8 mouse cellular contexts compared by ENCODE assay signal in genomic region chr4:134129482-134129881, GRCm38 (mm10). TPM values are rescaled to one million over a fixed set of nuclear protein-coding genes. Genes with fewer than 3 reads are reported as not detected.
DNase-seq lines count a peak whose midpoint lies in the region; ATAC-seq and TF ChIP-seq lines count a peak whose summit lies in the region.

No protein-coding gene starts in this region.

- TF ChIP-seq CTCF in left cerebral cortex, adult 2 months (IDR thresholded peaks at IDR 0.05), result no peak
- no peak for TF ChIP-seq CTCF in kidney, postnatal 0 days (IDR thresholded peaks at IDR 0.05; ENCODE audit: low read depth)

- ATAC-seq in embryonic facial prominence, embryonic 14.5 days (ENCODE audit: low read depth), result no peak
- no peak for ATAC-seq in kidney, postnatal 0 days (replicated peaks; ENCODE audit: low FRiP score, low read depth)

- WGBS in embryonic facial prominence, embryonic 14.5 days, result 49% methylated on average over 6 of the region's 6 CpGs
- 27% methylated on average over 6 of the region's 6 CpGs for WGBS in kidney, postnatal 0 days

- intact Hi-C loops in left cerebral cortex, adult 2 months (cut with DNase I), result no loop called here
- intact Hi-C loops in left cerebral cortex, postnatal 4 days (cut with DNase I), result no loop called here

- H3K9me3 ChIP-seq in embryonic facial prominence, embryonic 14.5 days (ENCODE audit: control insufficient read depth, low read length), result no peaks in the 10 kb centered on the region
- H3K9me3 ChIP-seq in kidney, postnatal 0 days (replicated peaks; ENCODE audit: low read length), result no peaks in the 10 kb centered on the region
- H3K9me3 ChIP-seq in megakaryocyte, embryonic 14.5 days, result no peaks in the 10 kb centered on the region

- peaks cover 11% of the 10 kb centered on the region; the same call in 1 of the 2 replicates for H3K36me3 ChIP-seq in embryonic facial prominence, embryonic 14.5 days (ENCODE audit: control insufficient read depth, insufficient read depth, low read length)
- 0 out of 2 replicates have a peak, but pooled peaks cover 9% of the 10 kb centered on the region for H3K36me3 ChIP-seq in kidney, postnatal 0 days (ENCODE audit: insufficient read depth, low read length)
- H3K36me3 ChIP-seq in megakaryocyte, embryonic 14.5 days (replicated peaks; ENCODE audit: low read length), result peaks cover 69% of the 10 kb centered on the region

- peak in 1 of 2 experiments; percentile 25 for DNase-seq in left cerebral cortex, adult 2 months (ENCODE audit: extremely low spot score in 1 of 2, low spot score in 2 of 2)
- DNase-seq in left cerebral cortex, postnatal 4 days, result no peak
- DNase-seq in embryonic facial prominence, embryonic 14.5 days (ENCODE audit: low spot score), result no peak
- no peak for DNase-seq in kidney, postnatal 0 days (ENCODE audit: low spot score)
- DNase-seq in adrenal gland, postnatal 36 days, result no peak
- no peak for DNase-seq in MN1 (ENCODE audit: low spot score)
- DNase-seq in right cerebral cortex, postnatal 14 days, result no peak

- no peaks in the 10 kb centered on the region for H3K27me3 ChIP-seq in embryonic facial prominence, embryonic 14.5 days (replicated peaks; ENCODE audit: control insufficient read depth, insufficient read depth, low read length)
- H3K27me3 ChIP-seq in kidney, postnatal 0 days (ENCODE audit: insufficient read depth, low read length), result no peaks in the 10 kb centered on the region
- H3K27me3 ChIP-seq in megakaryocyte, embryonic 14.5 days (replicated peaks), result no peaks in the 10 kb centered on the region

- H3K4me2 ChIP-seq in embryonic facial prominence, embryonic 14.5 days (ENCODE audit: low read depth, low read length), result peak overlapping the region; percentile 92
- H3K4me2 ChIP-seq in kidney, postnatal 0 days (ENCODE audit: low read length), result peak overlapping the region; percentile 79

- peak overlapping the region; percentile 89 for H3K4me3 ChIP-seq in left cerebral cortex, adult 2 months
- peak overlapping the region; percentile 76 for H3K4me3 ChIP-seq in embryonic facial prominence, embryonic 14.5 days (ENCODE audit: low read depth, low read length)
- H3K4me3 ChIP-seq in kidney, postnatal 0 days (replicated peaks; ENCODE audit: low read depth, low read length), result peak overlapping the region; percentile 72; the same call in 1 of the 2 replicates
- H3K4me3 ChIP-seq in megakaryocyte, embryonic 14.5 days (replicated peaks), result peak overlapping the region; percentile 99

- H3K4me1 ChIP-seq in embryonic facial prominence, embryonic 14.5 days (ENCODE audit: control insufficient read depth, insufficient read depth, low read length), result 0 out of 2 replicates have a peak, but pooled peaks cover 7% of the 10 kb centered on the region
- peaks cover 17% of the 10 kb centered on the region for H3K4me1 ChIP-seq in kidney, postnatal 0 days (replicated peaks; ENCODE audit: insufficient read depth, low read length)
- peaks cover 76% of the 10 kb centered on the region for H3K4me1 ChIP-seq in megakaryocyte, embryonic 14.5 days

- peak overlapping the region; percentile 83 for H3K9ac ChIP-seq in embryonic facial prominence, embryonic 14.5 days (ENCODE audit: low read depth, low read length)
- H3K9ac ChIP-seq in kidney, postnatal 0 days (ENCODE audit: low read depth, low read length), result peak overlapping the region; percentile 79; the same call in 1 of the 2 replicates

- H3K27ac ChIP-seq in left cerebral cortex, adult 2 months, result peak overlapping the region; percentile 94
- H3K27ac ChIP-seq in embryonic facial prominence, embryonic 14.5 days (replicated peaks; ENCODE audit: low read depth, low read length), result peak overlapping the region; percentile 93
- H3K27ac ChIP-seq in kidney, postnatal 0 days, result peak overlapping the region; percentile 85

RNA-seq across cellular contexts. Expression of gene Sh3bgrl3, which starts 0.9 kb away (rescaled TPM):
- 100 to 1,000 TPM; 185 to 191 TPM for total RNA-seq in left cerebral cortex, adult 2 months (2021)
- total RNA-seq in left cerebral cortex, postnatal 4 days (2021), result 100 to 1,000 TPM; 214 to 231 TPM
- 445 and 477 TPM in 2 replicates for polyA plus RNA-seq in embryonic facial prominence, embryonic 14.5 days (2014; fragmentation: Nextera tagmentation; extraction: Ambion mirVana)
- polyA plus RNA-seq in kidney, postnatal 0 days (2015; fragmentation: Nextera tagmentation; extraction: Ambion mirVana), result 452 and 455 TPM in 2 replicates
- 1,646 and 1,679 TPM in 2 replicates for polyA plus RNA-seq in megakaryocyte, embryonic 14.5 days (2012; ENCODE audit: insufficient read depth, low replicate concordance)
- 10 to 100 TPM; 66.8 to 86.5 TPM for total RNA-seq in adrenal gland, postnatal 36 days (2021)

RNA-seq across cellular contexts. Expression of gene Ubxn11, which starts 27.1 kb away (rescaled TPM):
- total RNA-seq in left cerebral cortex, adult 2 months (2021), result 10 to 100 TPM; 39.7 to 47.1 TPM
- total RNA-seq in left cerebral cortex, postnatal 4 days (2021), result 10 to 100 TPM; 16.9 to 24.0 TPM
- 9.7 and 10.2 TPM in 2 replicates for polyA plus RNA-seq in embryonic facial prominence, embryonic 14.5 days (2014; fragmentation: Nextera tagmentation; extraction: Ambion mirVana)
- polyA plus RNA-seq in kidney, postnatal 0 days (2015; fragmentation: Nextera tagmentation; extraction: Ambion mirVana), result 7.6 and 7.8 TPM in 2 replicates
- 69.8 and 175 TPM in 2 replicates for polyA plus RNA-seq in megakaryocyte, embryonic 14.5 days (2012; ENCODE audit: insufficient read depth, low replicate concordance)
- total RNA-seq in adrenal gland, postnatal 36 days (2021), result 1 to 10 TPM; 5.2 to 8.5 TPM

RNA-seq across cellular contexts. Expression of gene Cd52, which starts 34.6 kb away (rescaled TPM):
- 1 to 10 TPM; 2.6 to 3.3 TPM for total RNA-seq in left cerebral cortex, adult 2 months (2021)
- total RNA-seq in left cerebral cortex, postnatal 4 days (2021), result 1 to 10 TPM; 1.1 to 1.6 TPM
- 15.6 and 19.3 TPM in 2 replicates for polyA plus RNA-seq in embryonic facial prominence, embryonic 14.5 days (2014; fragmentation: Nextera tagmentation; extraction: Ambion mirVana)
- 14.7 and 18.9 TPM in 2 replicates for polyA plus RNA-seq in kidney, postnatal 0 days (2015; fragmentation: Nextera tagmentation; extraction: Ambion mirVana)
- polyA plus RNA-seq in megakaryocyte, embryonic 14.5 days (2012; ENCODE audit: insufficient read depth, low replicate concordance), result 77.0 and 307 TPM in 2 replicates
- 10 to 100 TPM; 10.9 to 12.0 TPM for total RNA-seq in adrenal gland, postnatal 36 days (2021)

RNA-seq across cellular contexts. Expression of gene Cep85, which starts 57.4 kb away (rescaled TPM):
- total RNA-seq in left cerebral cortex, adult 2 months (2021), result 10 to 100 TPM; 14.9 to 16.5 TPM
- total RNA-seq in left cerebral cortex, postnatal 4 days (2021), result 10 to 100 TPM; 11.2 to 17.0 TPM
- polyA plus RNA-seq in embryonic facial prominence, embryonic 14.5 days (2014; fragmentation: Nextera tagmentation; extraction: Ambion mirVana), result 40.2 and 46.2 TPM in 2 replicates
- polyA plus RNA-seq in kidney, postnatal 0 days (2015; fragmentation: Nextera tagmentation; extraction: Ambion mirVana), result 168 and 176 TPM in 2 replicates
- polyA plus RNA-seq in megakaryocyte, embryonic 14.5 days (2012; ENCODE audit: insufficient read depth, low replicate concordance), result 10.9 and 19.9 TPM in 2 replicates
- total RNA-seq in adrenal gland, postnatal 36 days (2021), result 10 to 100 TPM; 15.6 to 20.4 TPM
